ENCODE assay signal across 11 mouse cellular contexts in the genomic region with DNA sequence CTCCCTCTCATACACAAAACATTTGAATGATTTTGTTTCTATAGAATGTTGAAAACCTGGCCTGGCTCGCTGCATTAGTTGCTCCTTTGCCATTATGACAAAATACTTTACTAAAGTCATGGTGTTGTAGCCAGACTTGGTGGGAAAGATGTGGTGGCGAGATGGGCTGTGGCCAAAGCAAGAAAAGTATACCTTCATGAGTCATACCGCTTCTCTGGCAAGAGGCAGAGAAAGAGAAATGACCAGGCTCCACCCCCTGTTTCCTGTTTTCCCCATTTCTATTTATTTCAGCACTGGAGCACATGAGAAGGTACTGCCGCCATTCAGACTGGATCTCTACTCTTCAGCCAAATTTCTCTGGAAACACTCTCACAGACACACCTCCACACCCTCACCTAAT. TPM values are rescaled to one million over a fixed set of nuclear protein-coding genes. Genes with fewer than 3 reads are reported as not detected.
"Had no signal": no experiment of that assay in that cellular context is flagged by ENCODE, and none has a peak within 500 bp of the region (broad histone marks: within the 10 kb centered on the region; RNA-seq: fewer than 3 reads in every experiment).

No protein-coding gene starts in this region.

- H3K27me3 ChIP-seq: intestine, embryonic 15.5 days; liver, embryonic 13.5 days; midbrain, embryonic 12.5 days; neural tube, embryonic 15.5 days had no signal

- H3K9me3 ChIP-seq: intestine, embryonic 15.5 days; liver, embryonic 13.5 days; midbrain, embryonic 12.5 days; neural tube, embryonic 15.5 days had no signal

- H3K36me3 ChIP-seq: intestine, embryonic 15.5 days; liver, embryonic 13.5 days; midbrain, embryonic 12.5 days; neural tube, embryonic 15.5 days had no signal

- DNase-seq: kidney, adult 18-20 months; liver; liver, embryonic 13.5 days; liver, postnatal 0 days; right cerebral cortex, adult 18-20 months; right cerebral cortex, postnatal 25 days; thymus, postnatal 36 days had no signal

- H3K9ac ChIP-seq: intestine, embryonic 15.5 days; liver, embryonic 13.5 days; liver, postnatal 0 days; midbrain, embryonic 12.5 days; neural tube, embryonic 15.5 days had no signal

- H3K4me3 ChIP-seq: intestine, embryonic 15.5 days; left cerebral cortex, adult 2 months; liver, embryonic 13.5 days; midbrain, embryonic 12.5 days; neural tube, embryonic 15.5 days had no signal

- ATAC-seq: intestine, embryonic 15.5 days; liver, postnatal 0 days had no signal

- H3K4me2 ChIP-seq: intestine, embryonic 15.5 days; liver, embryonic 13.5 days; midbrain, embryonic 12.5 days; neural tube, embryonic 15.5 days had no signal

- H3K27ac ChIP-seq: intestine, embryonic 15.5 days; left cerebral cortex, adult 2 months; liver, embryonic 13.5 days; midbrain, embryonic 12.5 days; neural tube, embryonic 15.5 days had no signal

- H3K4me1 ChIP-seq: intestine, embryonic 15.5 days; liver, embryonic 13.5 days; midbrain, embryonic 12.5 days; neural tube, embryonic 15.5 days had no signal

RNA-seq across cellular contexts. Expression of a gene that starts 35.0 kb away (rescaled TPM):
- polyA plus RNA-seq: liver, postnatal 0 days had no signal
